Mouse (Mus musculus): ENCODE results near the gene Vps33b. TPM values are rescaled to one million over a fixed set of nuclear protein-coding genes. Genes with fewer than 3 reads are reported as not detected.

The Vps33b gene
- total RNA-seq (2015) (15.1 and 31.9 TPM in 2 replicates), total RNA-seq (2017) (23.1 and 29.8 TPM in 2 replicates)

DNA sequence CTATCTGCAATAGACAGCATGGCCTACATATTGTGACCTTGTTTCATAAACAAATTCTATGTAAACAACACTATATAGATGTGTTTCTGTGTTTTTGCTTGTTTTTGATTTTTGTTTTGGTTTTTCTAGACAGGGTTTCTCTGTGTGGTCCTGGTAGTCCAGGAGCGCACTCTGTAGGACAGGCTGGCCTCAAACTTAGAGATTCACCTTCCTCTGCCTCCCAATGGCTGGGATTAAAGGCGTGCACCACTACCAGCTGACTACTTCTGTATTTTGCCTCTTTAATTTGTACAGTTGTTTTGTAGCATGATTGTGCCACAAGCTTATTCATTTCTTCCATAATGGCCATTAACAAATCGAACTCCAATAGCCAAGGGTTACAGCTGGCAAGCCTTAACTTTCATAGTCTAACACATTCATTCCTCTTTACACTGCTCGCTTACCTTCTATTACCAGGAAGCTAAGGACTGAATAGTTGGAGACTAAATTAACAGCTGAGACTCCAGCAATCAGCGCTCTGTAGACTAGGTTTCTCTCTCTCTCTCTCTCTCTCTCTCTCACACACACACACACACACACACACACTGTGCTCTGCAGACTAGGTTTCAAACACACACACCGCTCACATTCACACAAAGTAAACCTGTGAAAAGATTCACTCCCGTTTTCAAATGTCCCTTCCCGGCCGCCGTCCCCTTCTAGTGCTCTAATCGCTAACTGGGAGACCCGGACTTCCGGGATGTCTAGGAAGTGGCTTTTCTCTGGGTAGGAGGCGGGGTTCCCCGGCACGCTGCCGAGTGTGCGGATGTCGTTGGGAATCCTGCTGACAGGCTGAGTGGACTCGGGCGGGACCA is at the start of gene Vps33b:
Vps33b (plus strand) TSS at position 753 of the 854 bp plus-strand sequence.
- peak; percentile 98 for ATAC-seq (ENCODE audit: poor library complexity, severe bottlenecking)

- ATAC-seq (ENCODE audit: poor library complexity, severe bottlenecking): no peak
Measured at GRCm38 (mm10) chr7:80220237-80220797, 49.1 kb upstream of the Vps33b start.

DNA sequence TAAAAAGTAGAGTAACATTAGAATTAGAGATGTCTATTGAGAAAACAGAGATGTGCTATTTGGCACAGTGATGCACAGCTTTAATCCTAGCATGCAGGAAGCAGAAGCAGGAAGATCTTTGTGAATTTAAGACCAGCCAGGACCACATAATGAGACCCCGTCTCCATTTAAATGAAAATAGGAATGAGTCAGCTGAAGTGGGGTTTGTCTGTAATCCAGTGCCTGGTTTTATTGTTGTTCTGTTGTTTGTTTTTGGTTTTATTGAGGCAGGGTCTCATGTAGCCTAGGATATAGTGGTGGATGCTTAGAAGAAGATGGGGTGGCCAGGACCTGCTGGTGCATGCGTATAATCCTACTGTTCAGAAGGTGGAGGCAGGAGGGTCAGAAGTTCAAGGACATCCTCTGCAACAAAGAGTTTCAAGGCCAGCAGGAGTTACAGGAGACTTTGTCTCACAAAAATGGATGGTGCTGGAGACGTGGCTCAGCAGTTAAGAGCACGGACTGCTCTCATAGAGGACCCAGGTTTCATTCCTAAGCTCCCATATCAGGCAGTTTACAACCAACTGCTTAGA is 48.2 kb upstream of the Vps33b start:
- no peak for ATAC-seq (ENCODE audit: poor library complexity, severe bottlenecking)

DNA sequence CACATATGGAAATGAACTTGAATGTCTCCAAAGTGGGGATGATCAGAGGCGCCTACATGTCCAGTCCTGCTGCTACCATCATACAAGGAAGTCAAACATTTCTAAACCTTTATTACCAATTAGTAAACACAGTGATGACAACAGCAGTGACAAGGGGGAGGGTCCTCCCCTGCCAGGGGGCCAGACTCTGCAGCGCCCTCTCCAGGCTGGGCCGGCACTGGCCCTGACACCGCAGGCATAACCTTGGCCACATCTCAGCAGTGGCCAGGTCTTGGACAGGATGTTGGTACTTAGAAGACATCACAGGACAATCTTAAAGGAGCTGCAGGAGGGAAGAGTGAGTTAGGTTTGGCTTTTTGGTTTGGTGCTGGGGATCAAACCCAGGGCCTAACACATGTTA is 42.4 kb upstream of the Vps33b start:
- ATAC-seq (ENCODE audit: poor library complexity, severe bottlenecking): no peak

DNA sequence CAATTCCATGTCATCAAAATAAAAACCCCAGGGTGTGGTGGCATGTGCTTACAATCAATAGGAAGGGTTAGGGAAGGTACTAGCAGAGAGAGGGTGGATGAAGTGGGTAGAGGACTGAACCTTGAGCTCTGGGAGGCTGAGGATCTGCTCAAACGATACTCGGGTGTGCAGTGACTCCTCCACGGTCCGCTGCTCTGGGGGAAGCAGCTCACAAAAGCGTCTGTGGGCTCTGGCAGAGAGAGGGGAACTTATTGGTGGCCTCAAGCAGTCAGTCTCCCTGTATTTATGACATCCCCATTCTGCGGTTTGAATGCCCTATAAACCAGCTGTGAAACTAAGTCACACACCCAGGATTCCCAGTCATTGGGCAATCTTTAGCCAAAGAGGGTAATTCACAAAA is 39.3 kb upstream of the Vps33b start:
- no peak for ATAC-seq (ENCODE audit: poor library complexity, severe bottlenecking)

GRCm38 (mm10) chr7:80231971-80232488 is 37.4 kb upstream of the Vps33b start:
- no peak for ATAC-seq (ENCODE audit: poor library complexity, severe bottlenecking)

DNA sequence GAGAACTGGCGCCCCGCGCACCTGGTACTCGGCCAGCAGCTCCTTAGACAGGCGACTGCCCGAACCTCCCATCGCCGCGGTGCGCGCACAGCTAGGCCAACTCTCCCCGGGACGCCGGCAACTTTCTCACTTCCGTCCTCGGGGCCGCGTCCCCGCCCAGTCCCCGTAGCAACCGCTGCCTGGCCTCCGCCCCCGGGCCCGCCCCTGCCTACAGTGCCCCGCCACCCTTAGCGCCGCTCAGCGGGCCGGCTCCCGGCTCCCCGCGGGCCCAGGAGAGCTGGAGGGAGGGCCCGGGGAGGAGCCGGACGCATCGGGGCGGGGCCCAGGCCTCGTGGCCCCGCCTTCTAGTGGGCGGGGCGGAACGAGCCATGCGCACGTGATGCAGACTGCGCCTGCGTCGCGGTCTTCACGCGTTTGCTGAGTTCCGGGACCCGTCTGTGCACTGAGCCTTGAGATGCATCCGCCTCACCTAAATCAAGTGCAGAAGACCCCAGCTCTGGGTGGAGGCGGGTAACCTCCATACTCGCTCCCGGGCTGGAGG is 36.9 kb upstream of the Vps33b start, which contains the start of the genes Cib1 and Gdpgp1:
Cib1 (minus strand) TSS at position 325 of the 541 bp plus-strand sequence.
Gdpgp1 (plus strand) TSS at position 377 of the 541 bp plus-strand sequence.
- peak; percentile 96 for ATAC-seq (ENCODE audit: poor library complexity, severe bottlenecking)

GRCm38 (mm10) chr7:80233799-80234198 is 35.6 kb upstream of the Vps33b start:
- ATAC-seq (ENCODE audit: poor library complexity, severe bottlenecking): no peak

DNA sequence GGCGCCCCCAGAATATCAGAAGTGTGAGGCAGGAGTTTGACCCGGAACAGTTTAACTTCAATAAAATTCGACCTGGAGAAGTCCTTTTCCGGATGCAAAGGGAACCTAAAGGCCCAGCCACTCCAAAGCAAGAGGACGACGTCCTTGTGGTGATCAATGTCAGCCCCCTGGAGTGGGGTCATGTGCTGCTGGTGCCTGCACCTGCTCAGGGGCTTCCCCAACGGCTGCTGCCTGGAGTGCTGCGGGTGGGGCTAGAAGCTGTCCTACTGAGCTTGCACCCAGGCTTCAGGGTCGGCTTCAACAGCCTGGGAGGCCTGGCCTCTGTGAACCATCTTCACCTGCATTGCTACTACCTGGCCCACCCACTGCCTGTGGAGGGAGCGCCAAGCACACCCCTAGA is 30.9 kb upstream of the Vps33b start:
- no peak for ATAC-seq (ENCODE audit: poor library complexity, severe bottlenecking)

DNA sequence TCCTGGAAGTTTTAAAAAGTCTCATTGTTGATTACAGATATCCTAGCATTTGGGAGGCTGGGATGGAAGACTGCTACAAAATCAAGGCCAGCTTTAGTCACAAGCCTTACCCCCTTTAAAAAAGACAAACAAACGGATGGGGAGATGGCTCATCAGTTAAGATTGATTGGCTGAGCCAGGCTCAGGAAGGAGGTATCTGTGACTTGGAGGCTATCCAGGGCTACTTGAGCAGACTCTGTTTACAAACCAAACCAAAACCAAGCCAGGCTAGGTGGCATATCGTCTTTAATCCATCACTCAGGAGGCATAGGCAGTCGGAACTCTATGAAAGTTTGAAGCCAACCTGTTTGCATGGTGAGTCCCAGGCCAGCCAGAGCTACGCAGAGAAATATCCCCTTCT is 27.8 kb upstream of the Vps33b start:
- no peak for ATAC-seq (ENCODE audit: poor library complexity, severe bottlenecking)

GRCm38 (mm10) chr7:80244851-80245250 is 24.6 kb upstream of the Vps33b start:
- ATAC-seq (ENCODE audit: poor library complexity, severe bottlenecking): no peak

DNA sequence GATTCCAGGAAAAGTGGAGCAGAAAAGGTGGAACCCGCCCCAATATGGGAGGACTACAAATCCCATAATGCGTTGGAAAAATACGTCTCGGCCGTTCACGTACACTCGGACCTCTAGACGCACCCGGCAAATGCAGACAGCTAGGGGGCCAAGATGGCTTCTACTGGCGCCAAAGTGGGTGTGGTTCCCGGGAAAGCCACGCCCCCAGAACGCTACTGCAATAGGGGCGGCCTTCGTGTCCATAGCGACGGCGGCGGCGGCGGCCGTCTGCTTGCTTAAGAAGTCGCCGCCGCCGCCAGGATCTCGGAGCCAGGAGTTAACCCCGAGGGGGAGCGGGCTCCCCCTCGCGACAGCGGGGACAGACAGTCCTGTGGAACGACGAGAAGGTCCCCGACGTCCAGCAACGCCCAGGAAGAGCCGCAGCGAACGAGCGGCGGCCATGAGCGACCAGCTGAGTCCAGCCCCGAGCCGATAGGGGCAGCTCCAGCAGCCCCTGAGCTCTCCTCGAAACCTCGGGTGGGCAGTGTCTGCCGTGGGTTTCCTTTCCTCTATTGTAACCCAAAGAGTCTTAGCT is 23.2 kb upstream of the Vps33b start, which contains the start of gene Ttll13:
Ttll13 (plus strand) TSS at position 229 of the 574 bp plus-strand sequence.
- ATAC-seq (ENCODE audit: poor library complexity, severe bottlenecking): peak; percentile 99

DNA sequence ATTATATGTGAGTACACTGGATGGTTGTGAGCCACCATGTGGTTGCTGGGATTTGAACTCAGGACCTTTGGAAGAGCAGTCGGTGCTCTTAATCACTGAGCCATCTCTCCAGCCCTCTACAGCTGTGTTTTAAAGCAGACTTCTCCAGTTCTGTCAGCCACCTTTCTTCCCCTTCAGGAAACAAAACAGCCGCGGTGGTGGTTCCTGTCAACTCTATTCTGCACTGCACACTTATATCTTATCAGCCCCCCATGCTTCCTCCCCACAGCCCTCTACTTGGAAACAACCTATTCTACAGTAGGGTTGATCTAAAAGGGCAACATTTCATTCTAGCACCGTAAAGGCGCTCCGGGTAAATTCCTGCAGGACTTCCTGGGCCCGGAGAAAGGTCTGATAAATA is 22.6 kb upstream of the Vps33b start:
- no peak for ATAC-seq (ENCODE audit: poor library complexity, severe bottlenecking)

GRCm38 (mm10) chr7:80252437-80252836 is 17.0 kb upstream of the Vps33b start:
- ATAC-seq (ENCODE audit: poor library complexity, severe bottlenecking): no peak

DNA sequence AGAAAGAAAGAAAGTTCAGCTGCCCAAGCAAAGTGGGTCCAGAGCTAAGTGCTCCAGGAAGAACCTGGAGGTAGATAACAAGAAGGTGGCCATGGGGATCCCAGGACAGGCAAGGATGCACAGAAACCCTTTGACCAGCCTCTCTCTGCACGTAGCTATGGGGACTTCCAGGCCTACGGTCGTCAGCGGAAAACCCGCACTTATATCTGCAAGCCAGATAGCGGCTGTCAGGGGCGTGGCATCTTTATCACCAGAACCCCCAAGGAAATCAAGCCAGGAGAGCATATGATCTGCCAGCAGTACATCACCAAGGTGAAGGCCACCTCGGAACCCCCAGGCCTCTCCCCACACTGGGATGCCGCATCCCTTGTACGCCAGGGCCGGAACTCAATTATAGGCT is 16.6 kb upstream of the Vps33b start:
- ATAC-seq (ENCODE audit: poor library complexity, severe bottlenecking): no peak

DNA sequence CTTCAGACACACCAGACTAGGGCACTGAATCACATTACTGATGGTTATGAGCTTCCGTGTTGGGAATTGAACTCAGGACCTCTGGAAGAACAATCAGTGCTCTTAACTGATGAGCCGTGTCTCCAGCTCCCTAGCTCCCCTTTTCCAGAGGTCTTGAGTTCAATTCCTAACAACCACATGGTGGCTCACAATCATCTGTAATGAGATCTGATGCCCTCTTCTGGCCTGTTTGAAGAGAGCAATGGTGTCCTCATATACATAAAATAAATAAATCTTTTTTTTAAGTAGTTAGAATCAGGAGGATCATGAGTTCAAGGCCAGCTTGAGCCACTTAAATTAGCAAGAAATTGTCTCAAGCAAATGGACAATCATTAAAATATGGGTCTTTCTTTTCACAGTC is 13.5 kb upstream of the Vps33b start:
- ATAC-seq (ENCODE audit: poor library complexity, severe bottlenecking): no peak

DNA sequence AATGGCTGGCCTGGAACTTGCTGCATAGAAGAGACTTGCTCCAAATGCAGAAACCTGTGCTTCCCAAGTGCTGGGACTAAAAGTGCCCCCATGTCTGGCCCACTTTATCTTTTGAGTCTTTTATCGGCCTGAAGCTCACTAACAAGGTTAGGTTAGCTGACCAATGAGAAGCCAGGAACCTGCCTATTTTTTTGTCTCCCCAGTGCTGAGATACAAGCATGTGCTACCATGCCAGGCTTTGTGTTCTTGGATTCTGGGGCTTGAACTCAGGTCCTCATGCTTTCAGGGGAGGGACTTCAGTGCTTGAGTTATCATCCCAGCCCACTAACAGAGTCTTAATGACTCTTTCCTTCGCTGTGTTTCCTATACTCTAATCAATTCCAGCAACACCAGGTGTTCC is 11.7 kb upstream of the Vps33b start:
- ATAC-seq (ENCODE audit: poor library complexity, severe bottlenecking): no peak

DNA sequence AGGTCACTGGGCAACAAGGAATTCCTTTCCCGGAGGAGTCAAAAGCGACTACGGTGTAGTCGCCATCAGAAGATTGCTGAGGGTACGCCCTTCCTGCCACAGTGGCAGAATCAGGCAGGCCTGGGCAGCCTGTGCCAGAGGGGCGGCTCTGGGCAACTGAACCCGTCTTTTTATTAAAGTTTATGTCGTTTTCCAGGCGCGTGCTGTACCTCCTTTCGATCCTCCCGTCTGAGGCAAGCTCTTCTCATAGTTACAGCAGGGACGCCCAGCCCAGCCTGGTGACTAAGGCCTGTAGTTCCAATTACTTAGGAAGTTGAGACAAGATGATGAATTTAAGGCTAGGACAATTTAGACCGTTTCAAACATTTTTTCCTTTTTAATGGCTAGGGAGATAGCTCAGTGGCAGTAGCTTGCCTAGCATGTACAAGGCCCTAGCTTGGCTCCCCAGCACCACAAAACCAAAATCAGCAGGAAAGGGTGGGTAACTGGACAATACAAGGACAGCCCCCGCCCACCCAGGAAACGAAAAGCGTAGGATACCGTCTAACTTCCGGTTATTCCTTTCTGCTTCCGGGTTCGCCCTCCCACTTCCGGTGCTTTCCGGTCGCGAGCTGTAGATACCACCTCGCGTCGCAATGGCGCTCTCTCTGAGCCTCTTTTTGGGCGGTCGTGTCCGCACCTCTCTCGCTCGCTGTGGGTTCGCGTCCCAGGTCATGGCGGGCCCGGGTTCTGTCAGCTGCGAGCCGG is 8.7 kb upstream of the Vps33b start, which contains the start of gene Ngrn:
Ngrn (plus strand) TSS at position 591 of the 747 bp plus-strand sequence.
- peak; percentile 98 for ATAC-seq (ENCODE audit: poor library complexity, severe bottlenecking)

DNA sequence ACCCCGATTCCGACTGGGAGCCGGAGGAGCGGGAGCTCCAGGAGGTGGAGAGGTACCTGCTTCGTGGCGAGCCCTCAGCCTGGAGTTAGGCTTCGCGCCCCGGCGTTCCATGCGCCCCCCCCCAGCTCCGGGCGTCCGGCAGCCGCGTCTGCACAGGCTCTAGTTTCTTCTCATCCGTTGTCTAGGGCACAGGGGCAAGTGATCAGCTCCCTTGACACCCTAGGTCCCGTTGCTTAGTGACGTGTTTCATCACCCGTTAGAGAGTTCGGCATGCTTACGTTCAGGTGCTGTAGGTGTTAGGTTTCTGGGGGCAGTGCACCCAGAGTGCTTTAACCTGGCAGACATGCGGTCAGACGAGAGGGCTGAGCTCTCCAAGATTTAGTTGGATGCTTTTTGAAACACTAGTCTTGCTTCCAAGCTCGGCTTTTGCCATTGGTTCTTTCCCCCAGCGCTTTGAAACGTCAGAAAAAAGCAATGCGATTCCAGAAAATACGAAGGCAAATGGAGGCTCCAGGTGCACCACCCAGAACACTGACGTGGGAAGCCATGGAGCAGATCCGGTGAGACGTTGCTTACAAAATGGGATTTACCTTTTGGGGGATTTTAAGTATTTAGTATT is 8.0 kb upstream of the Vps33b start:
- no peak; the same call in none of the 2 replicates for ATAC-seq (ENCODE audit: poor library complexity, severe bottlenecking)

GRCm38 (mm10) chr7:80264606-80265005 is 4.8 kb upstream of the Vps33b start:
- no peak for ATAC-seq (ENCODE audit: poor library complexity, severe bottlenecking)

Data from megakaryocyte, adult 5-6 weeks (primary cell).